Mouse (Mus musculus) gonadal fat pad, adult 2 months (tissue): ENCODE measurements around the gene Olfr461. TPM values are rescaled to one million over a fixed set of nuclear protein-coding genes. Genes with fewer than 3 reads are reported as not detected.
"Not testable (repeated sequence)": the region's sequence is repeated elsewhere in the genome, so short reads cannot be mapped to it uniquely, and the experiment has no call there.

Experiments
- DNase-seq: peaks from one replicate; pipeline ENCODE4 v3.0.0-alpha.2; 2012; ENCODE audit warnings: low read depth
- polyA plus RNA-seq: library from polyadenylated mRNA; depleted of rRNA; stranded (reverse); fragments of >200 nt; gene quantifications from 2 replicates; pipeline ENCODE4 v1.2.3, GENCODE M21; 2012; rRNA removed

Olfr461 gene
- polyA plus RNA-seq = not detected in 2 replicates

DNA sequence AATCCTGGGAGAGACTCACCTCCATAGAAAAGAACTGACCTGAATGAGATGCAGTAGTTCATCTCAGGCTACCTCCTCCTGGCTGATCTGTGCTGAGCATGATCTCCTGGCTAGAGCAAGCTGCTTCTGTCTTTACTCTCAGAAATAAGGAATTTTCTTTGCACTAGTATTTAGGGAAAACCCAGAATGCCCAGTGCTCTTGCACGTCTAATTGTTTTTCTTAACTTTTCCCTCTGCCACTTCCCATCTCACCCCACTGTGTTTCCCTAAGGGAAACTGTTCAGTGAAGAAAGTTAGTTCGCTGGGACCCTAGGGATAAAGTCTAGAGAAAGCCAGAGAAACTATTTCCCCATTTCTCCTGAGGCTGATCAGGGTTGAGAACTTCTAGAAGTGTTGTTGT, at the start of gene Olfr461:
Gene Olfr461 (minus strand): TSS at position 101 of the 400 bp plus-strand sequence.
- no peak for DNase-seq

- not testable (repeated sequence) for DNase-seq
Measured at GRCm38 (mm10) chr6:40598546-40598945, 43.7 kb upstream of the Olfr461 start.

DNA sequence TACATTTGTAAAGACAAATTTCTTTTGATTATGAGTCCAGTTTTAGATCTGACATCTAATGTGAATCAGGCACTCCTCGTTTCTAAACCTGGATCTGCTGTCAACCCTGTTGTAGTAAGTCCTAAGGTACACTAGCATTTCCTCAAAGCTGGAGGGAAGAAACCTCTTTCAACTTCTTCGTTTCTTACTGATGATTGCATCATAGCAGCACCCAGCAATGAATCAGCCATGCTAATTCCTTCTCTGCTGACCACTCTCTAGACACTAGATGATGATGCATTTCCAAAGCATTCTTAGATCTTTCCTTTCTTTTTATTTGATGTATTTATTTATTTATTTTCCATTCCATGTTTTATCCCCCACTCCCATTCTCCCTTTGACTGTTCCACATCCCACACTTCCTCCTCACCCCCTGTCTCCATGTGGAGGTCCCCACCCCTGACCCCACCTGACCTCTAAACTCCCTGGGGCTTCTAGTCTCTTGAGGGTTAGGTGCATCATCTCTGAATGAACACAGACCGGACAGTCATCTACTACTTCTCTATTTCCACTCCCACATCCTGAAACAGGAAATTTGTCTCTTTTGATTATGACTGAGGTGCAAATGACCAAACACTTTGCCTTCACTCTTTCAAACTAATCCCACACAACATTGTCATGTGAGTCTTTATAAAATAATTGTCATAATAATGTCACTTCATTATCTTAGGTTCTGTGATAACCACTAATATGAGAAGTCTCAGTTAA, 40.1 kb upstream of the Olfr461 start:
- no peak for DNase-seq

GRCm38 (mm10) chr6:40588346-40588745, 33.5 kb upstream of the Olfr461 start:
- no peak for DNase-seq

DNA sequence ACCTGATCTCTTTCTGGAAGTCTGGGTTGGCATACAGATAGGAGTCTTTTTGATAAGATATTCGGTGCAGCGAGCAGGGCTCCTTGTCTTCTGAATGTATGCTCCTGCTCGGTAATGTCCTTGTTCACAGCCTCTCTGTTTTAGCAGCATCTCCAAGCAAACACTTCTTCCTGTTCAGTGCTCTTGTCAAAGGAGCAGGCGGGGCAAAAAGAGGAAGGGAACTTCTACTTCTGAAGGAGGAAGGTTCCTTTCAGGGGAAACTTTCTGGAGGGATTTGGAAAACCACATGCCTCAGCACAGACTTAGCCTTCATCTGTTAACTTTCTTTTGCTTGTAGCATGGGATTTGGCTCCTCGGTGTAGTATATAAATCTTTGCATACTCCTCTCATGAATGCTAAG, 30.8 kb upstream of the Olfr461 start, which contains the start of gene Clec5a:
Gene Clec5a (minus strand): TSS at position 177 of the 400 bp plus-strand sequence.
- no peak for DNase-seq

GRCm38 (mm10) chr6:40584336-40584735, 29.5 kb upstream of the Olfr461 start:
- DNase-seq = no peak

- no peak for DNase-seq
Measured at GRCm38 (mm10) chr6:40576305-40576704, 21.5 kb upstream of the Olfr461 start.

GRCm38 (mm10) chr6:40573618-40574017, 18.8 kb upstream of the Olfr461 start:
- no peak for DNase-seq

- DNase-seq = no peak
Measured at GRCm38 (mm10) chr6:40569187-40569586, 14.3 kb upstream of the Olfr461 start, which contains the start of gene Olfr460. Olfr460 (plus strand) TSS chr6:40569487.

DNA sequence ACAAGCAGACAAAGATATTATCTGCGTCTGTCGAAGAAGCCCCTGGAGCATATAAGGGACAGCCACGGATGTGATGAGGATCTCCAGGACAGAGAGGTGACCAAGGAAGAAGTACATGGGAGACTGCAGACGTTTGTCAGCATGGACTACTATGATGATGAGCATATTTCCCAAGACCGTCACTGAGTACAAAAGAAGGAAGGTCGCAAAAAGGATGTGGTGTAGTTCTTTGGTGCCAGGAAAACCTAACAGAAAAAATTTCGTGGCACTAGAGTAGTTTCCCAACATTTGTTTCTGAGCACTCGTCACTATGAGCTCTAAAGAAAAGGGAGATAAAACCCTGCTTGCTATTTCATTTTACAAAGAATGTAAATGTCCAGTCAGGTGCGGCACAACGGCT, 10.2 kb downstream of the Olfr461 start:
- DNase-seq = no peak

DNA sequence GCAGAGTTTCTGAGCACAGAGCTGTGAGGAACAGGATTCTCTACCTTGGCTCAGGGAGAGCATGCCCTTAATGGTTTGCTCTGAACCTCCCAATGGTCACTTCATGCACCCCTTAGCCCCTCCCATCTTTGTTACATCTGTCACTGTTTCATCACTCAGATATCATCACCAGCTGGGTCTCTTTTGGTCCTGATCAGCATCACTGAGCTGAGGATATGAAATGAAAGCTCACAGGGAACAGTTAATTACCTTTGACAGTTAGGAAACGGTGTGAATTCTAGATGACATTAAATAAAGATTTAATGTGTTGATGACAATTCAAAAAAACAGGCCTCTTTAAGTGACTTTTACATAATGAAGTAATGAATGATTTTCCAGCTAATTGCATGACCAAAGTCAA, 35.4 kb downstream of the Olfr461 start, which contains the start of gene Prss37:
Gene Prss37 (minus strand): TSS at position 101 of the 400 bp plus-strand sequence.
- DNase-seq = no peak

DNA sequence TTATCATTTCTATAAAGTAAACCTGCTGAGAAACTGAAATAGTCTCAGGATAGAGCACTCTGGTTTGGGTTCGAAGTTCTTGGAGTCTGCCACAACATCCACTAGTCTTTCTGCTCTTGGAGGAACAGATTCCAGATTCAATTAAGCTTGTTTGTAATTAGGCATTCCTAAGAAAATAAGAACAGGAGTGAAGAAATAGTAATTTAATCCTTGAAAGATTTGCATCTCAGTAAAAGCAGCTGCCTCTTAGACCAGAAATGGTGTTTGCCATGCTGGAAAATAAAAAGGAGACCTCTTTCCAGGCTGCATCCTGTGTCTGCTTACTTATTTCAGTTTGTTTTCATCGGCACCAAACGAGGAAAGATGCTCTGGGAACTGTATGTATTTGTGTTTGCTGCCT, 61.6 kb downstream of the Olfr461 start, which contains the start of gene Tas2r108:
Gene Tas2r108 (plus strand): TSS at position 301 of the 400 bp plus-strand sequence.
- no peak for DNase-seq

Other genes starting within 250 kb of the Olfr461 start
- gene Agk, start 229.9 kb downstream of the Olfr461 start, polyA plus RNA-seq = 14.4 and 16.2 TPM in 2 replicates
- 4.8 and 9.2 TPM in 2 replicates for gene E330009J07Rik, start 118.9 kb downstream of the Olfr461 start, polyA plus RNA-seq
- gene Wee2, start 116.0 kb downstream of the Olfr461 start, polyA plus RNA-seq = 0.23 and 0.94 TPM in 2 replicates
- 13.8 and 17.7 TPM in 2 replicates for gene Ssbp1, start 83.7 kb downstream of the Olfr461 start, polyA plus RNA-seq
- not detected in 2 replicates for gene Tas2r137, start 63.8 kb downstream of the Olfr461 start, polyA plus RNA-seq
- gene Tas2r108, start 61.5 kb downstream of the Olfr461 start, polyA plus RNA-seq = 0.15 TPM in 1 of 2 replicates, not detected in the other
- 0.24 and 0.90 TPM in 2 replicates for gene Prss37, start 35.5 kb downstream of the Olfr461 start, polyA plus RNA-seq
- not detected in 2 replicates for gene Olfr460, start 14.4 kb upstream of the Olfr461 start, polyA plus RNA-seq
- gene Clec5a, start 30.8 kb upstream of the Olfr461 start, polyA plus RNA-seq = 0.75 and 0.84 TPM in 2 replicates
- gene Tas2r138, start 58.3 kb upstream of the Olfr461 start, polyA plus RNA-seq = not detected in 2 replicates
- gene Mgam, start 73.8 kb upstream of the Olfr461 start, polyA plus RNA-seq = 1.1 TPM in 2 replicates